Mouse (Mus musculus): ENCODE data around the gene Opn1sw. TPM values are rescaled to one million over a fixed set of nuclear protein-coding genes. Genes with fewer than 3 reads are reported as not detected.
A peak's percentile ranks its signal among the peaks of the same experiment; 100 is the strongest.

Opn1sw gene
- total RNA-seq (2012; rRNA removed), result 0.23 TPM in 1 of 2 replicates, not detected in the other
- polyA plus RNA-seq (2012; ENCODE audit: insufficient read depth in 1 of 2, insufficient read length in 2 of 2, low read depth in 1 of 2, low replicate concordance in 2 of 2, missing spikeins in 1 of 2), result under 1 TPM in 1 of 2 experiments, not detected in 1; 0.04 TPM

DNA sequence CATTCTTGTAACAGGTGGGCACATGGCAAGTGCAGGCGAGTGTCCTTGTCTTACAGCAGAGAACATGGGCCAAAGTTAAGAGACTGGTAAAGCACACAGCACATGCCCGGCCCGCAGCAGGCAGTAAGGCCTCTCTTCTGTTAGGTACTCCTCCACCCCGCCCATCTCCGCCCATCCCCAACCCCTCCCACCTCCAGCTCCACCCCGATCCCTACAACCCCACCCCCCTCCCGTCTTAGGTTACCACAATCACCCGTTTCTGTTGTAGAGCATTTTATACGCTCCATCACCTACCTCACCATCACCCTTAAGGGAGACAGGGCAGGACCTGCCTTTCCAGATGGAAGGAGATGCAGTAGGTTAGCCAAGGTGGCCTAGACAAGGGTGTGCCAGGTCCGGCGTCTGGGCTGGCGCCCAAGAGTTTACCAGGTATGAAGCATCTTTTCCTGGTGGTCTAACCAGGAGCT lies at the start of gene Opn1sw:
TSS of gene Opn1sw (minus strand) at position 417 of the 467 bp plus-strand sequence.
- DNase-seq (ENCODE audit: low read depth, low spot score), result peak; percentile 92
- H3K9ac ChIP-seq (ENCODE audit: control insufficient read depth, low read depth, low read length, poor library complexity, severe bottlenecking), result peak within 1 kb of the TSS; percentile 72
- TF ChIP-seq MYB (IDR thresholded peaks at IDR 0.05; ENCODE audit: low read depth, low read length) (no peak), BHLHE40 (IDR thresholded peaks at IDR 0.05; ENCODE audit: borderline replicate concordance, low read depth, low read length) (no peak), EP300 (IDR thresholded peaks at IDR 0.05; ENCODE audit: low read depth in 1 of 2, low read length in 2 of 2) (no peak), MAFK (IDR thresholded peaks at IDR 0.05; ENCODE audit: borderline replicate concordance, low read depth, low read length) (no peak), MEF2A (IDR thresholded peaks at IDR 0.05; ENCODE audit: extremely low read depth, insufficient replicate concordance, low read depth, low read length, poor library complexity, severe bottlenecking) (no peak), POLR2AphosphoS2 (IDR thresholded peaks at IDR 0.05; ENCODE audit: low read length) (no peak), GATA1 (IDR thresholded peaks at IDR 0.05; ENCODE audit: low read depth, low read length) (no peak), CTCF (IDR thresholded peaks at IDR 0.05 in 2 of 3, conservative IDR thresholded peaks at IDR 0.05 in 1 of 3; ENCODE audit: control insufficient read depth in 1 of 3, insufficient read depth in 1 of 3, low read depth in 2 of 3, low read length in 3 of 3, poor library complexity in 1 of 3, severe bottlenecking in 1 of 3) (no peak), POLR2AphosphoS5 (IDR thresholded peaks at IDR 0.05; ENCODE audit: borderline replicate concordance, low read depth, low read length) (no peak), MYC (IDR thresholded peaks at IDR 0.05; ENCODE audit: low read depth, low read length) (peak; percentile 76; the same call in 1 of the 2 replicates), ETS1 (IDR thresholded peaks at IDR 0.05; ENCODE audit: low read depth, low read length) (no peak), KAT2A (conservative IDR thresholded peaks at IDR 0.05; ENCODE audit: low read depth, low read length) (no peak), ZNF384 (IDR thresholded peaks at IDR 0.05; ENCODE audit: low read depth, low read length) (no peak), E2F4 (IDR thresholded peaks at IDR 0.05; ENCODE audit: borderline replicate concordance, low read depth, low read length) (no peak), NELFE (IDR thresholded peaks at IDR 0.05; ENCODE audit: low read depth, low read length) (no peak; the same call in 1 of the 2 replicates), USF1 (IDR thresholded peaks at IDR 0.05; ENCODE audit: low read depth, low read length) (no peak), TAL1 (IDR thresholded peaks at IDR 0.05; ENCODE audit: low read length) (no peak), MAX (IDR thresholded peaks at IDR 0.05; ENCODE audit: low read length) (peak; percentile 64), JUND (IDR thresholded peaks at IDR 0.05; ENCODE audit: low read depth, low read length) (no peak), CHD2 (IDR thresholded peaks at IDR 0.05; ENCODE audit: low read length) (no peak), RAD21 (IDR thresholded peaks at IDR 0.05; ENCODE audit: low read depth, low read length) (no peak), TBP (IDR thresholded peaks at IDR 0.05; ENCODE audit: low read depth, low read length) (no peak), POLR2A (IDR thresholded peaks at IDR 0.05; ENCODE audit: control insufficient read depth in 1 of 2, insufficient read depth in 1 of 2, low read depth in 1 of 2, low read length in 2 of 2, poor library complexity in 1 of 2) (peak in 1 of 2 experiments; percentile 56; a peak in 1 of 4 replicates), ZC3H11A (IDR thresholded peaks at IDR 0.05; ENCODE audit: low read depth, low read length) (no peak), MXI1 (IDR thresholded peaks at IDR 0.05; ENCODE audit: low read depth, low read length) (peak; percentile 83), SIN3A (IDR thresholded peaks at IDR 0.05; ENCODE audit: low read length) (0 out of 2 replicates have a peak, but pooled peaks have one; percentile 11), CHD1 (IDR thresholded peaks at IDR 0.05; ENCODE audit: low read depth, low read length) (no peak), NRF1 (IDR thresholded peaks at IDR 0.05; ENCODE audit: insufficient read depth, low read depth, low read length, poor library complexity, severe bottlenecking) (no peak), HCFC1 (IDR thresholded peaks at IDR 0.05; ENCODE audit: low read depth, low read length) (no peak; the same call in 1 of the 2 replicates), SMC3 (IDR thresholded peaks at IDR 0.05; ENCODE audit: low read depth, low read length) (no peak), ELF1 (IDR thresholded peaks at IDR 0.05; ENCODE audit: low read depth, low read length) (no peak), UBTF (IDR thresholded peaks at IDR 0.05; ENCODE audit: borderline replicate concordance, insufficient read depth, low read depth, low read length) (no peak), MAZ (IDR thresholded peaks at IDR 0.05; ENCODE audit: low read depth, low read length) (peak; percentile 46; the same call in 1 of the 2 replicates), RCOR1 (IDR thresholded peaks at IDR 0.05; ENCODE audit: low read depth, low read length) (0 out of 2 replicates have a peak, but pooled peaks have one; percentile 13), GABPA (IDR thresholded peaks at IDR 0.05; ENCODE audit: low read depth, low read length) (no peak), ZMIZ1 (IDR thresholded peaks at IDR 0.05; ENCODE audit: low read depth, low read length) (no peak), USF2 (IDR thresholded peaks at IDR 0.05; ENCODE audit: borderline replicate concordance in 1 of 2, insufficient read depth in 1 of 2, low read depth in 1 of 2, low read length in 2 of 2) (no peak)

More for the DNA sequence above, at the start of gene Opn1sw:
- peak within 1 kb of the TSS; percentile 71 for H3K27ac ChIP-seq (ENCODE audit: control insufficient read depth, low read depth, low read length)
- peaks cover 3 to 16% of the 10 kb centered on the region in 2 experiments for H3K4me1 ChIP-seq (ENCODE audit: control insufficient read depth in 1 of 2, insufficient read depth in 2 of 2, low read length in 2 of 2)
- H3K27me3 ChIP-seq (ENCODE audit: control insufficient read depth in 1 of 2, insufficient read depth in 2 of 2, low read length in 2 of 2), result no peaks in the 10 kb centered on the region
- H3K36me3 ChIP-seq (ENCODE audit: control insufficient read depth in 1 of 2, insufficient read depth in 2 of 2, low read length in 2 of 2), result peaks cover 0 to 14% of the 10 kb centered on the region in 2 experiments; a peak in 2 of 4 replicates
- H3K9me3 ChIP-seq (replicated peaks; ENCODE audit: insufficient read depth, low read length), result no peaks in the 10 kb centered on the region
- H3K79me2 ChIP-seq (ENCODE audit: control insufficient read depth, insufficient read depth, low read length, poor library complexity), result no peaks in the 10 kb centered on the region; the same call in 1 of the 2 replicates
- peak within 1 kb of the TSS; percentile 72 to 74 for H3K4me3 ChIP-seq (ENCODE audit: control insufficient read depth in 1 of 2, insufficient read depth in 1 of 2, low read depth in 2 of 2, low read length in 2 of 2)

Measured in MEL (cell line).